Mouse (Mus musculus): ENCODE data around the gene Zbtb16. TPM values are rescaled to one million over a fixed set of nuclear protein-coding genes. Genes with fewer than 3 reads are reported as not detected.

Gene Zbtb16
- polyA plus RNA-seq, 1 experiment from 2014 or later = 2.3 TPM

GRCm38 (mm10) chr9:48832473-48833100, 3.4 kb downstream of the Zbtb16 start:
- H3K9ac ChIP-seq (ENCODE audit: low read length) = no peak overlapping the region
- no peak overlapping the region for H3K27ac ChIP-seq (ENCODE audit: low read depth, low read length)
- H3K4me2 ChIP-seq (ENCODE audit: low read length) = no peak overlapping the region
- H3K9me3 ChIP-seq (replicated peaks; ENCODE audit: control insufficient read depth, low read length) = no peaks in the 10 kb centered on the region
- peaks cover 38% of the 10 kb centered on the region for H3K27me3 ChIP-seq (replicated peaks; ENCODE audit: control insufficient read depth, insufficient read depth, low read length)
- DNase-seq (ENCODE audit: low spot score) (no peak), ATAC-seq (no peak)
- 94% methylated on average over 20 of the region's 20 CpGs for WGBS
- peaks cover 13% of the 10 kb centered on the region; the same call in 1 of the 2 replicates for H3K4me1 ChIP-seq (ENCODE audit: control insufficient read depth, insufficient read depth, low read length)
- H3K4me3 ChIP-seq (ENCODE audit: low read depth, low read length) = no peak overlapping the region
- no peaks in the 10 kb centered on the region for H3K36me3 ChIP-seq (ENCODE audit: control insufficient read depth, insufficient read depth, low read length)

DNA sequence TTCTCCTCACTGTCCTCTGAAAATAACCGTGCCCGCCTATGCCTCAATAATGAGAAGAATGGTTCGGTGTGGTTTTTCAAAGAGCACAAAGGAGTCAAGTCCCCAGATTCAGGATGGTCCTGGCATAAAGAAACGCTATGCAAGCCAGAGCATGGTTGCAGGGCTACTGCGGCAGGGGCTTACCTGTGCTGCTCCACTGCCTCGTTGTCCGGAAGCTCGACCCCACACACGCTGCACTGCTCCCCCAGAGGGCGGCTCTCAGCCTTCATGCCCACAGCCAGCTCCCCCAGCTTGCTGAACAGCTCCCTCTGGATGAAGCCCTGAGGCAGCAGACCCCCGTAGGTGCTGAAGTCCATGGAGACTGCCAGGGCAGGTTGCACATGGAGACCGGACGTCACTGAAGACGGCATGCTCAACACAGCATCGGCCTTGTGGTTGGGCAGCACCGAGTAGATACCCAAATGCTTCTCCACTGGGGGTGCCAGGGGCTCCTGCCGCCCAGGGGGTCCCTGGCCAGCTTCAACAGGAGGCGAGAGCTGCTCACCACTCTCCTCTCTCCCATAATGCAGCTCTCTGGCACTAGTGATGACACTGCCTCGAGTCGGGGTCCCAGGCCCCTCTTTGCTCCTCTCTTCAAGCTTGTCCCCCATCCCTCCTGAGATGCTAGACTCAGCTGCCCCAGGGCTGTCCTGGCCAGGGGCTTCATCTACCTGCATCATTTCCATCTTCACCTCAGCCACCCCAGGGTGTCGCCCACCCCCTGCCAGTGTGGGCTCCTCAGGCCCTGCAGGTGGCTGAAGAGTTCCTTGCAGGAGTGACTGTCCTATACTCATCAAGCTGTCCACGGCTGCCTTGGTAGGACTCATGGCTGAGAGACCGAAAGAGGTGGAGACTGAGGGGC, 4.2 kb downstream of the Zbtb16 start:
- 82% methylated on average over 23 of the region's 23 CpGs for WGBS
- Histone ChIP-seq H3K9ac (ENCODE audit: low read length) (no peak overlapping the region), H3K36me3 (ENCODE audit: control insufficient read depth, insufficient read depth, low read length) (no peaks in the 10 kb centered on the region), H3K4me3 (ENCODE audit: low read depth, low read length) (no peak overlapping the region), H3K27ac (ENCODE audit: low read depth, low read length) (no peak overlapping the region), H3K4me1 (ENCODE audit: control insufficient read depth, insufficient read depth, low read length) (peaks cover 11% of the 10 kb centered on the region; the same call in 1 of the 2 replicates), H3K27me3 (replicated peaks; ENCODE audit: control insufficient read depth, insufficient read depth, low read length) (peaks cover 33% of the 10 kb centered on the region), H3K9me3 (replicated peaks; ENCODE audit: control insufficient read depth, low read length) (no peaks in the 10 kb centered on the region), H3K4me2 (ENCODE audit: low read length) (no peak overlapping the region)
- DNase-seq (ENCODE audit: low spot score) (no peak), ATAC-seq (no peak)

GRCm38 (mm10) chr9:48828839-48829238, 7.2 kb downstream of the Zbtb16 start:
- no peak overlapping the region for H3K27ac ChIP-seq (ENCODE audit: low read depth, low read length)
- H3K4me1 ChIP-seq (ENCODE audit: control insufficient read depth, insufficient read depth, low read length) = no peaks in the 10 kb centered on the region
- H3K27me3 ChIP-seq (replicated peaks; ENCODE audit: control insufficient read depth, insufficient read depth, low read length) = peaks cover 21% of the 10 kb centered on the region
- ATAC-seq (no peak), DNase-seq (ENCODE audit: low spot score) (no peak)
- H3K4me3 ChIP-seq (ENCODE audit: low read depth, low read length) = no peak overlapping the region
- H3K36me3 ChIP-seq (ENCODE audit: control insufficient read depth, insufficient read depth, low read length) = no peaks in the 10 kb centered on the region
- no peaks in the 10 kb centered on the region for H3K9me3 ChIP-seq (replicated peaks; ENCODE audit: control insufficient read depth, low read length)
- no peak overlapping the region for H3K9ac ChIP-seq (ENCODE audit: low read length)
- no peak overlapping the region for H3K4me2 ChIP-seq (ENCODE audit: low read length)
- 90% methylated on average over 7 of the region's 7 CpGs for WGBS

DNA sequence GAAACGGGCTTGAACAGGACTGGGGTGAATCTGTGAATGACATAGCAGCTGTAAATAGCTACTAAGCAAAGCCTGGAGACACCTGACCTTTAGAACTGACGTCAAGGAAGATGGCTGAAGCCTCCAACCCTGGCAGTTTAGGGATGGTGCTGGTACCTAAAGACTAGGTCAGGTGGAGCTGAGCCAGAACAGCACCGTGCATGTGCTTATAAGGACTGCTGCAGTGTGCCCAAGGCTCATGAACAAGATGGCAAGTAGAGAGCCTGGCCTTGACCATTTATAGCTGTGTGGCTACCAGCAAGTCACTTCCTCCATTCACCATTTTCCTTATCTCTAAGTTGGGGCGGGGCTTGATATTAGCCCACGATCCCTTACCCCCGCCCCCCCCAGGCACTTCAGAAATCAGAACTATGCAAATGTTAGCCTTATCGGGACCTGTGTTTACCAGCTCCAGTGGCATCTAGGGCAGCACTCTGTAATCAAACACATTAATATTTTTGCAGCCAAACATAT, 9.6 kb downstream of the Zbtb16 start:
- Histone ChIP-seq H3K4me1 (ENCODE audit: control insufficient read depth, insufficient read depth, low read length) (peaks cover 7% of the 10 kb centered on the region; the same call in 1 of the 2 replicates), H3K27ac (ENCODE audit: low read depth, low read length) (no peak overlapping the region)
- no peak for ATAC-seq

DNA sequence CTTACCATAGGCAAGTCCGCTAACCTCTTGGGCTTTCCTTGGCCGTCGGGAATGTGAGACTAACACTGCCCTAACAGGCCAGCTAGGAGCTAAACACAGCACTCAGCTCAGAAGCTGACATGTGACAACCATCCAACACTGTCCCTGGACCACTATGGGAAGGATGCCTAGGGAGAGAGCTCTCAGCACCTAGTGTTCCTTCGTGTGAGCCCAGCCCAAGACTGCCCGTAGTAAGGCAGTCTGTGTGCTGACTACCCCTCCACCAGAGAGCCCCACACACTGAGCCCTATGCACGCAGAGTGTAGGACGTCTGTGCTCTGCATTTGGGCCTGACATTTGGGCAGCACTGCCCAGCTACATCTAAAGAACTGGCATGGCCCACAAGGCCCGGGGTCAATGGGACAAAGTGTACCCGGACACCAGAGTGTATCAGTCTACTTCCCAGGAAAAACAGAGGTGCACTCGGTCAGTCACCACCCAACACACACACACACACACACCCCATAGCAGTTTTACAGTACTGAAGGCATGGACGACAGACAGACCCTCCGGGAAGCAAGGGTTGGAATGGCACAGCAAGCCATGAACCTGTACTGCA, 11.4 kb downstream of the Zbtb16 start:
- ATAC-seq (no peak), DNase-seq (ENCODE audit: low spot score) (no peak)
- Histone ChIP-seq H3K9ac (ENCODE audit: low read length) (no peak overlapping the region), H3K27ac (ENCODE audit: low read depth, low read length) (no peak overlapping the region), H3K4me1 (ENCODE audit: control insufficient read depth, insufficient read depth, low read length) (peaks cover 11% of the 10 kb centered on the region; the same call in 1 of the 2 replicates), H3K9me3 (replicated peaks; ENCODE audit: control insufficient read depth, low read length) (no peaks in the 10 kb centered on the region), H3K4me3 (ENCODE audit: low read depth, low read length) (no peak overlapping the region), H3K36me3 (ENCODE audit: control insufficient read depth, insufficient read depth, low read length) (no peaks in the 10 kb centered on the region), H3K4me2 (ENCODE audit: low read length) (no peak overlapping the region), H3K27me3 (replicated peaks; ENCODE audit: control insufficient read depth, insufficient read depth, low read length) (0 out of 2 replicates have a peak, but pooled peaks cover 5% of the 10 kb centered on the region)
- WGBS = 53% methylated on average over 12 of the region's 12 CpGs

More for the DNA sequence above, 9.6 kb downstream of the Zbtb16 start:
- Histone ChIP-seq H3K9me3 (replicated peaks; ENCODE audit: control insufficient read depth, low read length) (no peaks in the 10 kb centered on the region), H3K4me3 (ENCODE audit: low read depth, low read length) (no peak overlapping the region), H3K27me3 (replicated peaks; ENCODE audit: control insufficient read depth, insufficient read depth, low read length) (0 out of 2 replicates have a peak, but pooled peaks cover 5% of the 10 kb centered on the region), H3K4me2 (ENCODE audit: low read length) (no peak overlapping the region), H3K36me3 (ENCODE audit: control insufficient read depth, insufficient read depth, low read length) (no peaks in the 10 kb centered on the region), H3K9ac (ENCODE audit: low read length) (no peak overlapping the region)
- WGBS = 81% methylated on average over 7 of the region's 7 CpGs
- no peak for DNase-seq (ENCODE audit: low spot score)

DNA sequence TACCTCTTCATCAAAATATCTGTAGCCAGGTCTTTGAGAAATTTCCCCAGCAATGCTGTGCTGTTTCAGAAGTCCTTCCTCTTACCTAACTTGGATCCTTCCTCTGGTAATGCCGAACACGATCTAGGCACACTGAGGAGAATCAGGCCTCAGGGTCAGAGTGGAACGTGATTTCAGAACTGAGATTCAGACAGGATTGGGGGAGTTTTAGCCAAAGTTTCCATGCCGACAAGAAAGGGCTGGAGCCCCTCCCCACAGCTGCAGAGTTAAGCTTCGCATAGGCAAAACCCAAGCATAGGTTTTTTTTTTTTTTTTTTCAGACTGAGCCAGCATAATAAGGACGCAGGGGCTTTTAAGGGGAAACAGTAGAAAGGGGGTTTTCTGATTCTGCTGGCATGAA, 12.2 kb downstream of the Zbtb16 start:
- WGBS = 16% methylated on average over 6 of the region's 6 CpGs
- no peak overlapping the region for H3K27ac ChIP-seq (ENCODE audit: low read depth, low read length)
- DNase-seq (ENCODE audit: low spot score) (no peak), ATAC-seq (no peak)
- 0 out of 2 replicates have a peak, but pooled peaks cover 5% of the 10 kb centered on the region for H3K27me3 ChIP-seq (replicated peaks; ENCODE audit: control insufficient read depth, insufficient read depth, low read length)
- no peak overlapping the region for H3K4me2 ChIP-seq (ENCODE audit: low read length)
- no peaks in the 10 kb centered on the region for H3K9me3 ChIP-seq (replicated peaks; ENCODE audit: control insufficient read depth, low read length)
- peaks cover 11% of the 10 kb centered on the region; the same call in 1 of the 2 replicates for H3K4me1 ChIP-seq (ENCODE audit: control insufficient read depth, insufficient read depth, low read length)
- no peak overlapping the region for H3K4me3 ChIP-seq (ENCODE audit: low read depth, low read length)
- no peaks in the 10 kb centered on the region for H3K36me3 ChIP-seq (ENCODE audit: control insufficient read depth, insufficient read depth, low read length)
- no peak overlapping the region for H3K9ac ChIP-seq (ENCODE audit: low read length)

DNA sequence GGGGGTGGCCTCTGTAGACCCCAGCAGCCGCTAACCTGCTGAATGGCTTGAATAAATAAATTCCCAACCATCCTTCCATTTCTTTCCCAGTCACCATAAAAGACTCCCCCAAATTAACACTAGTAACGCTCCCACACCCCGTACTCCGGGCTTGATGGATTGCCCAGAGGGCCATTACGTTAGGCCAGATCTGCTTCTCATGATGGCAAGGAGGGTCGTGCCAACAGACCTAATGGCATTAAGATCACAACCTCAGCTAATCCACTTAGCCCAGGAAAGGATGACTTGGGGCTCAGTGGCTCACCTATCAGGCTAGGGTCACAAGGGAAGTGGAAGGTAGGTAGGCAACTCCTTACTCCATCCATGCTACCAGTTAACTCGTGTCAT, 12.7 kb downstream of the Zbtb16 start:
- Histone ChIP-seq H3K9ac (ENCODE audit: low read length) (no peak overlapping the region), H3K27ac (ENCODE audit: low read depth, low read length) (no peak overlapping the region), H3K4me1 (ENCODE audit: control insufficient read depth, insufficient read depth, low read length) (peaks cover 11% of the 10 kb centered on the region; the same call in 1 of the 2 replicates), H3K27me3 (replicated peaks; ENCODE audit: control insufficient read depth, insufficient read depth, low read length) (0 out of 2 replicates have a peak, but pooled peaks cover 5% of the 10 kb centered on the region), H3K36me3 (ENCODE audit: control insufficient read depth, insufficient read depth, low read length) (no peaks in the 10 kb centered on the region), H3K4me2 (ENCODE audit: low read length) (no peak overlapping the region), H3K4me3 (ENCODE audit: low read depth, low read length) (no peak overlapping the region), H3K9me3 (replicated peaks; ENCODE audit: control insufficient read depth, low read length) (no peaks in the 10 kb centered on the region)
- ATAC-seq = no peak
- WGBS = 9% methylated on average over 7 of the region's 7 CpGs
- DNase-seq (ENCODE audit: low spot score) = no peak

DNA sequence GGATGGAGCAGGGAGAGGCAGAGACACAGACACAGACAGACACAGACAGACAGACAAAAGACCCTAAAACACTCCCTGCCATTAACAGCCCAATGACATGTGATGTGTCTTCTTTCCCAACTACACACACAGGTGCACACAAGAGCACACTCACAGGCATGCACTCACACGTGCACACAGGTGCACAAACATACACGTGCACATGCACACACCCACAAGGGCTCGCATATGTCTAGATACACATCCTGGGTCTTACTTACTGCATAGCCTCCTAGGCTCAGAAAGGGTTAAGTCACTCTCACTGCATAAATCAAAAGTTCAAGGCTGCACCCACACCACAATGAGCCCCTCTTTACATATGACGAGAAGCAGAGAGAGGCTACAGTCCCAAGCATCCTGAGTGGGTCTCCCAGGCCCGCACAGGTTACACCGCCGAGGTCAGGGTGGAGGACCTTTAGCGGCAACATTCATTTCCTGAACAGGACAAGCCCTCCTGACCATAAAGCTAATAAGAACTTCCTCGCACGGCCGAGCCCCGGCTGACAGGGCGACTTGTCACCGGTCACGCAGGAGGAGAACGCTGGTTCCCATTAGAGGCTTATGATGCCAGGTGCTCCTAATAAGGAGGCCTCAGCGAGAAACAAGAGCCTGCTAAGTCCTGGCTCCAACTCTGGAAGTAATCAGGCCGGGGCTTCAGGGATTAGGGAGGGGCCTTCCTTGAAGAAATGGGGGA, 13.3 kb downstream of the Zbtb16 start:
- WGBS = 19% methylated on average over 18 of the region's 18 CpGs

More for the DNA sequence above, 13.3 kb downstream of the Zbtb16 start:
- Histone ChIP-seq H3K27ac (ENCODE audit: low read depth, low read length) (no peak overlapping the region), H3K4me1 (ENCODE audit: control insufficient read depth, insufficient read depth, low read length) (peaks cover 11% of the 10 kb centered on the region; the same call in 1 of the 2 replicates), H3K27me3 (replicated peaks; ENCODE audit: control insufficient read depth, insufficient read depth, low read length) (0 out of 2 replicates have a peak, but pooled peaks cover 5% of the 10 kb centered on the region), H3K9ac (ENCODE audit: low read length) (no peak overlapping the region), H3K9me3 (replicated peaks; ENCODE audit: control insufficient read depth, low read length) (no peaks in the 10 kb centered on the region), H3K4me3 (ENCODE audit: low read depth, low read length) (no peak overlapping the region), H3K4me2 (ENCODE audit: low read length) (no peak overlapping the region), H3K36me3 (ENCODE audit: control insufficient read depth, insufficient read depth, low read length) (no peaks in the 10 kb centered on the region)
- 0 out of 2 replicates have a peak, but pooled peaks have one; percentile 26 for ATAC-seq
- peak; percentile 27 for DNase-seq (ENCODE audit: low spot score)

Measured in forebrain, embryonic 14.5 days (tissue).